Mouse (Mus musculus) ES-E14 (cell line): Measurements from ENCODE around the gene Hist2h2bb. TPM values are rescaled to one million over a fixed set of nuclear protein-coding genes. Genes with fewer than 3 reads are reported as not detected.

Experiments used
- DNase-seq: peaks from one replicate; pipeline ENCODE4 v3.0.0-alpha.2; 2013; ENCODE audit warnings: low read depth, low spot score
- H3K27ac ChIP-seq: 2 replicates; pipeline ENCODE4 v1.5.1; 2012; ENCODE audit warnings: low read depth, mild to moderate bottlenecking, low read length, moderate library complexity, mixed read lengths; ENCODE audit not compliant: poor library complexity, insufficient read depth, severe bottlenecking
- H3K36me3 ChIP-seq: 2 replicates; pipeline ENCODE4 v1.6.1; 2012; ENCODE audit warnings: mild to moderate bottlenecking, low read length, moderate library complexity, mixed read lengths; ENCODE audit not compliant: control insufficient read depth, poor library complexity, insufficient read depth, severe bottlenecking
- H3K4me1 ChIP-seq, 2 experiments: fragments of 150-350 bp in 1 of 2; sonication (generic) in 1 of 2; 2 replicates each; pipeline ENCODE4 v1.6.1; 2012; ENCODE audit warnings: low read length in 2 of 2, mild to moderate bottlenecking in 1 of 2, mixed read lengths in 1 of 2; ENCODE audit not compliant: control insufficient read depth in 2 of 2, insufficient read depth in 2 of 2, poor library complexity in 1 of 2
- H3K4me3 ChIP-seq, 2 experiments: fragments of 150-350 bp in 1 of 2; sonication (generic) in 1 of 2; 2 replicates each; pipeline ENCODE4 v1.5.1; 2012; ENCODE audit warnings: low read length in 2 of 2, low read depth in 1 of 2, mild to moderate bottlenecking in 1 of 2, mixed read lengths in 1 of 2; ENCODE audit not compliant: insufficient read depth in 1 of 2, poor library complexity in 1 of 2, severe bottlenecking in 1 of 2
- H3K9ac ChIP-seq: 2 replicates; pipeline ENCODE4 v1.6.1; 2012; ENCODE audit warnings: low read depth, mild to moderate bottlenecking, low read length, mixed read lengths; ENCODE audit not compliant: poor library complexity, insufficient read depth, severe bottlenecking
- H3K9me3 ChIP-seq: fragments of 150-350 bp; sonication (generic); 2 replicates; pipeline ENCODE4 v1.6.1; 2012; ENCODE audit warnings: low read depth, mild to moderate bottlenecking, low read length; ENCODE audit not compliant: control insufficient read depth, insufficient read depth
- CHD2 ChIP-seq: IDR thresholded peaks from 2 replicates; pipeline ENCODE4 v1.6.1; 2014; ENCODE audit warnings: mild to moderate bottlenecking, low read depth, low read length, inconsistent platforms
- HCFC1 ChIP-seq: IDR thresholded peaks from 2 replicates; pipeline ENCODE4 v1.6.1; 2012; ENCODE audit warnings: low read length, inconsistent platforms, borderline replicate concordance; ENCODE audit not compliant: insufficient read depth
- MAFK ChIP-seq: IDR thresholded peaks from 2 replicates; pipeline ENCODE4 v1.6.1; 2014; ENCODE audit warnings: mild to moderate bottlenecking, low read depth, low read length, inconsistent platforms; ENCODE audit not compliant: insufficient read depth
- ZC3H11A ChIP-seq: IDR thresholded peaks from 2 replicates; pipeline ENCODE4 v1.6.1; 2012; ENCODE audit warnings: low read depth, mild to moderate bottlenecking, inconsistent platforms, low read length, borderline replicate concordance
- ZNF384 ChIP-seq: IDR thresholded peaks from 2 replicates; pipeline ENCODE4 v1.6.1; 2012; ENCODE audit warnings: low read depth, low read length, inconsistent platforms
- in situ Hi-C, 2 experiments: fragments of 600-800 bp; cut with MboI; formaldehyde crosslinking; loops; one replicate each; pipeline ENCODE4 v1.15.1; 2025; ENCODE audit warnings: low sequenced_read_pairs in 2 of 2, inconsistent platforms in 1 of 2; ENCODE audit not compliant: unreplicated experiment in 2 of 2
- total RNA-seq: library from RNA; depleted of rRNA; stranded (reverse); fragments of 300-350 nt; gene quantifications from 2 replicates; pipeline ENCODE4 v1.2.3, GENCODE M21; 2012

Hist2h2bb gene
- total RNA-seq, 1 experiment, result 2,453 TPM

- TF ChIP-seq MAFK, result no peak
- no peak for TF ChIP-seq ZNF384
- TF ChIP-seq HCFC1, result no peak
- no peak for TF ChIP-seq CHD2
- TF ChIP-seq ZC3H11A, result no peak
- peak overlapping the region; percentile 72 for H3K9ac ChIP-seq
- peaks cover 3 to 8% of the 10 kb centered on the region in 2 experiments; a peak in 3 of 4 replicates for H3K4me1 ChIP-seq
- H3K27ac ChIP-seq, result peak overlapping the region; percentile 86
- H3K36me3 ChIP-seq, result no peaks in the 10 kb centered on the region
- no peak for DNase-seq
- H3K9me3 ChIP-seq, result no peaks in the 10 kb centered on the region
- H3K4me3 ChIP-seq, result peak overlapping the region; percentile 57 to 64
- in situ Hi-C loops, result no loop called here
Observed at GRCm38 (mm10) chr3:96247356-96248140, 22.0 kb upstream of the Hist2h2bb start.

GRCm38 (mm10) chr3:96248141-96249033 lies 21.2 kb upstream of the Hist2h2bb start:
- in situ Hi-C loops, result no loop called here
- no peak for DNase-seq
- Histone ChIP-seq H3K9ac (peak overlapping the region; percentile 13; the same call in 1 of the 2 replicates), H3K27ac (no peak overlapping the region; the same call in 1 of the 2 replicates), H3K4me3 (peak overlapping the region; percentile 57 to 64), H3K9me3 (no peaks in the 10 kb centered on the region), H3K4me1 (peaks cover 3 to 8% of the 10 kb centered on the region in 2 experiments; a peak in 3 of 4 replicates), H3K36me3 (no peaks in the 10 kb centered on the region)
- TF ChIP-seq ZNF384 (no peak), CHD2 (peak; percentile 45; the same call in 1 of the 2 replicates)

GRCm38 (mm10) chr3:96249034-96249345 lies 20.6 kb upstream of the Hist2h2bb start:
- Histone ChIP-seq H3K9ac (peak overlapping the region; percentile 13; the same call in 1 of the 2 replicates), H3K9me3 (no peaks in the 10 kb centered on the region), H3K4me3 (peak overlapping the region; percentile 29 to 57; a peak in 2 of 4 replicates), H3K27ac (no peak overlapping the region), H3K4me1 (peaks cover 2 to 4% of the 10 kb centered on the region in 2 experiments; a peak in 2 of 4 replicates), H3K36me3 (no peaks in the 10 kb centered on the region)
- in situ Hi-C loops, result no loop called here
- TF ChIP-seq MAFK (no peak), ZC3H11A (no peak), ZNF384 (no peak), HCFC1 (no peak), CHD2 (no peak)
- DNase-seq, result no peak

- no peak overlapping the region for H3K4me3 ChIP-seq
- H3K9ac ChIP-seq, result no peak overlapping the region
- in situ Hi-C loops, result no loop called here
- DNase-seq, result no peak
- H3K9me3 ChIP-seq, result no peaks in the 10 kb centered on the region
- TF ChIP-seq HCFC1, result no peak
- no peak for TF ChIP-seq ZNF384
- TF ChIP-seq MAFK, result no peak
- TF ChIP-seq ZC3H11A, result no peak
- no peak for TF ChIP-seq CHD2
- H3K36me3 ChIP-seq, result no peaks in the 10 kb centered on the region
- peaks cover 2 to 3% of the 10 kb centered on the region in 2 experiments; a peak in 1 of 4 replicates for H3K4me1 ChIP-seq
- H3K27ac ChIP-seq, result no peak overlapping the region
Observed at GRCm38 (mm10) chr3:96250890-96251289, 18.7 kb upstream of the Hist2h2bb start.
